In genomic region chr9:110858967-110859596, GRCm38 (mm10) we compare ENCODE assay signal across 41 mouse cellular contexts. TPM values are rescaled to one million over a fixed set of nuclear protein-coding genes. Genes with fewer than 3 reads are reported as not detected.
DNase-seq lines count a peak whose midpoint lies in the region; ATAC-seq and TF ChIP-seq lines count a peak whose summit lies in the region.
"Had no signal": no experiment of that assay in that cellular context is flagged by ENCODE, and none has a peak within 500 bp of the region (broad histone marks: within the 10 kb centered on the region; RNA-seq: fewer than 3 reads in every experiment).

No protein-coding gene starts in this region.

- DNase-seq in gastrocnemius, adult 2 months: peak; percentile 7
- no peak for DNase-seq in gastrocnemius, adult 8-10 months (ENCODE audit: low spot score in 2 of 2)
- peak in 2 of 3 experiments; percentile 51 for DNase-seq in liver, embryonic 14.5 days (ENCODE audit: low read depth in 3 of 3, low spot score in 3 of 3)
- DNase-seq in layer of hippocampus, adult 2 months (ENCODE audit: low spot score in 2 of 2): no peak
- no peak for DNase-seq in urinary bladder, postnatal 14 days (ENCODE audit: low spot score)
- DNase-seq: adrenal gland, postnatal 14 days; cerebellum, adult 9-10 months; cerebellum, postnatal 36 days; embryo, embryonic 11 days; gastrocnemius, postnatal 14 days; heart, postnatal 36 days; kidney, adult 9 months; kidney, postnatal 10 days; layer of hippocampus, adult 9-11 months; lung, adult 18-20 months; retina, postnatal 1 day; right cerebral cortex, postnatal 25 days; thymus, adult 2 months; thymus, postnatal 36 days had no signal

- no peak overlapping the region for H3K4me3 ChIP-seq in gastrocnemius, adult 2 months
- peak overlapping the region; percentile 51 to 58 for H3K4me3 ChIP-seq in liver, embryonic 14.5 days (ENCODE audit: insufficient read depth in 1 of 2, low read depth in 2 of 2, low read length in 2 of 2)
- no peak overlapping the region for H3K4me3 ChIP-seq in layer of hippocampus, adult 2 months
- no peak overlapping the region for H3K4me3 ChIP-seq in heart, embryonic 11.5 days (ENCODE audit: low read depth, low read length)
- H3K4me3 ChIP-seq: embryonic facial prominence, embryonic 13.5 days; limb, embryonic 12.5 days; midbrain, embryonic 10.5 days; midbrain, embryonic 15.5 days; neural tube, embryonic 15.5 days had no signal

- no peaks in the 10 kb centered on the region for H3K27me3 ChIP-seq in liver, embryonic 14.5 days (ENCODE audit: control insufficient read depth, insufficient read depth, low read length)
- peaks cover 17% of the 10 kb centered on the region for H3K27me3 ChIP-seq in heart, embryonic 11.5 days (ENCODE audit: control insufficient read depth, insufficient read depth, low read length)

- peaks cover 7 to 28% of the 10 kb centered on the region in 2 experiments for H3K4me1 ChIP-seq in liver, embryonic 14.5 days (replicated peaks; ENCODE audit: control insufficient read depth in 2 of 2, insufficient read depth in 2 of 2, low read length in 1 of 2)
- peaks cover 5% of the 10 kb centered on the region for H3K4me1 ChIP-seq in heart, embryonic 11.5 days (ENCODE audit: control insufficient read depth, insufficient read depth, low read length)

- peak overlapping the region; percentile 80 for H3K4me2 ChIP-seq in liver, embryonic 14.5 days (ENCODE audit: low read depth)
- H3K4me2 ChIP-seq in heart, embryonic 11.5 days: no peak overlapping the region
- H3K4me2 ChIP-seq: embryonic facial prominence, embryonic 13.5 days; hindbrain, embryonic 14.5 days; midbrain, embryonic 15.5 days; neural tube, embryonic 15.5 days had no signal

- no peak overlapping the region; the same call in 1 of the 2 replicates for H3K9ac ChIP-seq in liver, embryonic 14.5 days (replicated peaks)
- no peak overlapping the region for H3K9ac ChIP-seq in heart, embryonic 11.5 days (ENCODE audit: low read depth, low read length)
- H3K9ac ChIP-seq: embryonic facial prominence, embryonic 13.5 days; hindbrain, embryonic 14.5 days; limb, embryonic 12.5 days; midbrain, embryonic 15.5 days; neural tube, embryonic 15.5 days had no signal

- H3K27ac ChIP-seq in gastrocnemius, adult 2 months: no peak overlapping the region
- H3K27ac ChIP-seq in liver, embryonic 14.5 days: peak overlapping the region; percentile 77
- H3K27ac ChIP-seq in layer of hippocampus, adult 2 months: no peak overlapping the region
- H3K27ac ChIP-seq in heart, embryonic 11.5 days (ENCODE audit: low read depth, low read length): no peak overlapping the region
- H3K27ac ChIP-seq: embryonic facial prominence, embryonic 13.5 days; forebrain, embryonic 10.5 days; heart, embryonic 10.5 days; hindbrain, embryonic 14.5 days; limb, embryonic 12.5 days; macrophage; midbrain, embryonic 15.5 days; neural tube, embryonic 15.5 days had no signal

- 25% methylated on average over 5 of the region's 5 CpGs for whole genome bisulfite sequencing in liver, embryonic 14.5 days (ENCODE audit: insufficient replicate concordance)
- 79% methylated on average over 5 of the region's 5 CpGs for WGBS in heart, embryonic 11.5 days (ENCODE audit: insufficient replicate concordance)

- intact Hi-C loops in gastrocnemius, adult 2 months (cut with DNase I): no loop called here

- no peaks in the 10 kb centered on the region for H3K36me3 ChIP-seq in liver, embryonic 14.5 days (replicated peaks; ENCODE audit: control insufficient read depth, insufficient read depth, low read depth)
- no peaks in the 10 kb centered on the region for H3K36me3 ChIP-seq in heart, embryonic 11.5 days (ENCODE audit: control insufficient read depth, insufficient read depth, low read length)
- H3K36me3 ChIP-seq: embryonic facial prominence, embryonic 13.5 days; forebrain, embryonic 10.5 days; heart, embryonic 10.5 days; limb, embryonic 12.5 days; midbrain, embryonic 10.5 days; midbrain, embryonic 15.5 days; neural tube, embryonic 15.5 days had no signal

- peak; percentile 93 for TF ChIP-seq EP300 in liver, embryonic 14.5 days (IDR thresholded peaks at IDR 0.05; ENCODE audit: low read depth)

- TF ChIP-seq CTCF in gastrocnemius, adult 2 months (IDR thresholded peaks at IDR 0.05): no peak
- no peak for TF ChIP-seq CTCF in liver, embryonic 14.5 days (IDR thresholded peaks at IDR 0.05; ENCODE audit: low read depth)
- no peak for TF ChIP-seq CTCF in layer of hippocampus, adult 2 months (conservative IDR thresholded peaks at IDR 0.05)

- peak; percentile 31 to 37; a peak in 1 of 4 replicates for ATAC-seq in hematopoietic stem cell, adult 5-6 weeks (replicated peaks in 1 of 2; ENCODE audit: insufficient read depth in 1 of 2, low FRiP score in 2 of 2, low TSS enrichment in 1 of 2, low read depth in 1 of 2, poor library complexity in 2 of 2, severe bottlenecking in 2 of 2)
- ATAC-seq in liver, embryonic 14.5 days (ENCODE audit: insufficient read depth): peak; percentile 93
- peak; percentile 91 for ATAC-seq in megakaryocyte-erythroid progenitor cell, adult 5-6 weeks (replicated peaks; ENCODE audit: low FRiP score, low TSS enrichment, poor library complexity, severe bottlenecking)
- ATAC-seq in heart, embryonic 11.5 days (replicated peaks; ENCODE audit: insufficient number of reproducible peaks, low FRiP score, low TSS enrichment): no peak
- ATAC-seq: forebrain, embryonic 16.5 days; intestine, postnatal 0 days; lung, postnatal 0 days; midbrain, embryonic 15.5 days had no signal

- H3K9me3 ChIP-seq in liver, embryonic 14.5 days (ENCODE audit: control insufficient read depth, low read length): no peaks in the 10 kb centered on the region
- H3K9me3 ChIP-seq in heart, embryonic 11.5 days (replicated peaks; ENCODE audit: control insufficient read depth, low read length): no peaks in the 10 kb centered on the region
- H3K9me3 ChIP-seq: embryonic facial prominence, embryonic 13.5 days; forebrain, embryonic 10.5 days; heart, embryonic 10.5 days; limb, embryonic 12.5 days; midbrain, embryonic 10.5 days; midbrain, embryonic 15.5 days; neural tube, embryonic 15.5 days had no signal

RNA-seq across cellular contexts. Expression of gene Prss50, which starts 1.3 kb away (rescaled TPM):
- total RNA-seq in gastrocnemius, adult 2 months (2021): not detected
- not detected for total RNA-seq in gastrocnemius, adult 8-10 months (2022)
- not detected in 2 replicates for total RNA-seq in hematopoietic stem cell, adult 5-6 weeks (2017)
- polyA plus RNA-seq in liver, embryonic 14.5 days (2012; rRNA removed): 7.4 and 7.9 TPM in 2 replicates
- 14.9 and 19.3 TPM in 2 replicates for polyA plus RNA-seq in liver, embryonic 14.5 days (2014; fragmentation: Nextera tagmentation; extraction: Ambion mirVana)
- 37.4 and 42.3 TPM in 2 replicates for total RNA-seq in megakaryocyte-erythroid progenitor cell, adult 5-6 weeks (2014; fragmentation: Nextera tagmentation)
- 16.5 and 28.2 TPM in 2 replicates for total RNA-seq in megakaryocyte-erythroid progenitor cell, adult 5-6 weeks (2017)
- under 1 TPM; 0.32 to 0.51 TPM for total RNA-seq in layer of hippocampus, adult 2 months (2021)
- 0.23 and 1.6 TPM in 2 replicates for polyA plus RNA-seq in heart, embryonic 11.5 days (2014; fragmentation: Nextera tagmentation; extraction: Ambion mirVana)
- total RNA-seq: CH12.LX; gastrocnemius, postnatal 14 days; granulocyte monocyte progenitor cell, adult 5-6 weeks; heart, postnatal 36 days had no signal
- polyA plus RNA-seq: heart, embryonic 16.5 days; large intestine, adult 2 months; macrophage; midbrain, embryonic 15.5 days had no signal

RNA-seq across cellular contexts. Expression of gene Prss46, which starts 14.8 kb away (rescaled TPM):
- total RNA-seq in gastrocnemius, adult 2 months (2021): not detected
- total RNA-seq in gastrocnemius, adult 8-10 months (2022): not detected
- total RNA-seq in hematopoietic stem cell, adult 5-6 weeks (2017): not detected in 2 replicates
- not detected in 2 replicates for polyA plus RNA-seq in liver, embryonic 14.5 days (2012; rRNA removed)
- not detected in 2 replicates for polyA plus RNA-seq in liver, embryonic 14.5 days (2014; fragmentation: Nextera tagmentation; extraction: Ambion mirVana)
- total RNA-seq in megakaryocyte-erythroid progenitor cell, adult 5-6 weeks (2014; fragmentation: Nextera tagmentation): not detected in 2 replicates
- total RNA-seq in megakaryocyte-erythroid progenitor cell, adult 5-6 weeks (2017): not detected in 2 replicates
- not detected for total RNA-seq in layer of hippocampus, adult 2 months (2021)
- not detected in 2 replicates for polyA plus RNA-seq in heart, embryonic 11.5 days (2014; fragmentation: Nextera tagmentation; extraction: Ambion mirVana)
- total RNA-seq: adrenal gland, postnatal 14 days; CH12.LX; gastrocnemius, postnatal 14 days; granulocyte monocyte progenitor cell, adult 5-6 weeks; heart, postnatal 36 days; left cerebral cortex, postnatal 25 days had no signal
- polyA plus RNA-seq: brain, embryonic 14.5 days; embryonic facial prominence, embryonic 13.5 days; forebrain, embryonic 10.5 days; forebrain, embryonic 16.5 days; heart, embryonic 10.5 days; heart, embryonic 16.5 days; hindbrain, embryonic 14.5 days; intestine, postnatal 0 days; large intestine, adult 2 months; limb, embryonic 12.5 days; lung, postnatal 0 days; midbrain, embryonic 10.5 days; midbrain, embryonic 15.5 days; neural tube, embryonic 15.5 days had no signal

RNA-seq across cellular contexts. Expression of gene Als2cl, which starts 20.6 kb away (rescaled TPM):
- total RNA-seq in gastrocnemius, adult 2 months (2021): 1 to 10 TPM; 3.7 to 7.5 TPM
- total RNA-seq in gastrocnemius, adult 8-10 months (2022): 1 to 10 TPM; 2.6 to 3.2 (median 2.9) TPM
- 1.5 and 4.9 TPM in 2 replicates for total RNA-seq in hematopoietic stem cell, adult 5-6 weeks (2017)
- polyA plus RNA-seq in liver, embryonic 14.5 days (2012; rRNA removed): 2.9 and 3.3 TPM in 2 replicates
- 1.1 and 1.3 TPM in 2 replicates for polyA plus RNA-seq in liver, embryonic 14.5 days (2014; fragmentation: Nextera tagmentation; extraction: Ambion mirVana)
- 3.7 TPM in 1 of 2 replicates, not detected in the other for total RNA-seq in megakaryocyte-erythroid progenitor cell, adult 5-6 weeks (2014; fragmentation: Nextera tagmentation)
- total RNA-seq in megakaryocyte-erythroid progenitor cell, adult 5-6 weeks (2017): 0.66 and 1.0 TPM in 2 replicates
- total RNA-seq in layer of hippocampus, adult 2 months (2021): 10 to 100 TPM in 1 of 2 experiments, 1 to 10 TPM in 1; 9.1 to 14.6 TPM
- 0.64 and 1.7 TPM in 2 replicates for polyA plus RNA-seq in heart, embryonic 11.5 days (2014; fragmentation: Nextera tagmentation; extraction: Ambion mirVana)
- total RNA-seq: granulocyte monocyte progenitor cell, adult 5-6 weeks had no signal

RNA-seq across cellular contexts. Expression of gene Tmie, which starts 20.8 kb away (rescaled TPM):
- under 1 TPM; 0.41 to 0.70 TPM for total RNA-seq in gastrocnemius, adult 2 months (2021)
- total RNA-seq in gastrocnemius, adult 8-10 months (2022): under 1 TPM; 0.41 to 0.81 (median 0.64) TPM
- total RNA-seq in hematopoietic stem cell, adult 5-6 weeks (2017): 0.50 TPM in 1 of 2 replicates, not detected in the other
- polyA plus RNA-seq in liver, embryonic 14.5 days (2012; rRNA removed): 0.62 and 0.97 TPM in 2 replicates
- 0.94 and 1.1 TPM in 2 replicates for polyA plus RNA-seq in liver, embryonic 14.5 days (2014; fragmentation: Nextera tagmentation; extraction: Ambion mirVana)
- 0.94 TPM in 1 of 2 replicates, not detected in the other for total RNA-seq in megakaryocyte-erythroid progenitor cell, adult 5-6 weeks (2014; fragmentation: Nextera tagmentation)
- total RNA-seq in megakaryocyte-erythroid progenitor cell, adult 5-6 weeks (2017): 0.88 TPM in 1 of 2 replicates, not detected in the other
- total RNA-seq in layer of hippocampus, adult 2 months (2021): 1 to 10 TPM; 1.9 to 2.0 TPM
- 0.07 TPM in 1 of 2 replicates, not detected in the other for polyA plus RNA-seq in heart, embryonic 11.5 days (2014; fragmentation: Nextera tagmentation; extraction: Ambion mirVana)
- total RNA-seq: CH12.LX; granulocyte monocyte progenitor cell, adult 5-6 weeks had no signal
- polyA plus RNA-seq: C2C12 had no signal

RNA-seq across cellular contexts. Expression of gene Prss45, which starts 24.7 kb away (rescaled TPM):
- total RNA-seq in gastrocnemius, adult 2 months (2021): not detected
- total RNA-seq in gastrocnemius, adult 8-10 months (2022): not detected
- not detected in 2 replicates for total RNA-seq in hematopoietic stem cell, adult 5-6 weeks (2017)
- polyA plus RNA-seq in liver, embryonic 14.5 days (2012; rRNA removed): not detected in 2 replicates
- not detected in 2 replicates for polyA plus RNA-seq in liver, embryonic 14.5 days (2014; fragmentation: Nextera tagmentation; extraction: Ambion mirVana)
- total RNA-seq in megakaryocyte-erythroid progenitor cell, adult 5-6 weeks (2014; fragmentation: Nextera tagmentation): not detected in 2 replicates
- total RNA-seq in megakaryocyte-erythroid progenitor cell, adult 5-6 weeks (2017): not detected in 2 replicates
- under 1 TPM in 1 of 2 experiments, not detected in 1; 0.51 TPM for total RNA-seq in layer of hippocampus, adult 2 months (2021)
- not detected in 2 replicates for polyA plus RNA-seq in heart, embryonic 11.5 days (2014; fragmentation: Nextera tagmentation; extraction: Ambion mirVana)
- total RNA-seq: adrenal gland, postnatal 14 days; CH12.LX; gastrocnemius, postnatal 14 days; granulocyte monocyte progenitor cell, adult 5-6 weeks; heart, postnatal 36 days had no signal
- polyA plus RNA-seq: brain, embryonic 14.5 days; C2C12; embryonic facial prominence, embryonic 13.5 days; forebrain, embryonic 10.5 days; forebrain, embryonic 16.5 days; intestine, postnatal 0 days; large intestine, adult 2 months; limb, embryonic 12.5 days; lung, postnatal 0 days; macrophage; midbrain, embryonic 10.5 days; midbrain, embryonic 15.5 days; neural tube, embryonic 15.5 days; thymus, adult 2 months had no signal

Comparison
In these comparisons a context has a peak if more than half of its experiments do, and no peak if none do; other contexts are left out.
1. DNase-seq: peak in gastrocnemius, adult 2 months (single experiment) and liver, embryonic 14.5 days (2 of 3); none in gastrocnemius, adult 8-10 months (0 of 2), layer of hippocampus, adult 2 months (0 of 2) and urinary bladder, postnatal 14 days (single experiment).
2. H3K4me3 ChIP-seq: peak in liver, embryonic 14.5 days (2 of 2); none in gastrocnemius, adult 2 months (single experiment), layer of hippocampus, adult 2 months (single experiment) and heart, embryonic 11.5 days (single experiment).
3. RNA of gene Prss50, which starts 1.3 kb away (total RNA-seq): 16.5 to 42.3 TPM in megakaryocyte-erythroid progenitor cell, adult 5-6 weeks; 0.32 to 0.51 TPM in layer of hippocampus, adult 2 months, not detected in gastrocnemius, adult 2 months, not detected in gastrocnemius, adult 8-10 months and not detected in hematopoietic stem cell, adult 5-6 weeks; every median in the first group is over 10 times any median in the second.